Mouse (Mus musculus) intestine, postnatal 0 days (tissue): ENCODE results near the gene Klhdc3. TPM values are rescaled to one million over a fixed set of nuclear protein-coding genes. Genes with fewer than 3 reads are reported as not detected.

Experiments
- ATAC-seq: fragments of 200-750 bp; cut with Nextera tagmentation; 2 replicates; pipeline ENCODE4 v1.8.0; 2017; ENCODE audit warnings: mild to moderate bottlenecking, moderate TSS enrichment, moderate library complexity
- H3K27ac ChIP-seq: fragments of 300-500 bp; sonication (generic); 2 replicates; pipeline ENCODE4 v1.5.1; 2014; ENCODE audit warnings: mild to moderate bottlenecking, low read depth, low read length, moderate library complexity
- H3K27me3 ChIP-seq: fragments of 300-500 bp; sonication (generic); replicated peaks from 2 replicates; pipeline ENCODE4 v1.6.1; 2014; ENCODE audit warnings: low read length, mixed read lengths; ENCODE audit not compliant: control insufficient read depth, insufficient read depth
- H3K36me3 ChIP-seq: fragments of 300-500 bp; sonication (generic); 2 replicates; pipeline ENCODE4 v1.6.1; 2014; ENCODE audit warnings: mild to moderate bottlenecking, moderate library complexity; ENCODE audit not compliant: control insufficient read depth, insufficient read depth
- H3K4me1 ChIP-seq: fragments of 300-500 bp; sonication (generic); replicated peaks from 2 replicates; pipeline ENCODE4 v1.6.1; 2014; ENCODE audit warnings: antibody characterized with exemption, low read length, mixed read lengths; ENCODE audit not compliant: control insufficient read depth, insufficient read depth
- H3K4me2 ChIP-seq: fragments of 300-500 bp; sonication (generic); replicated peaks from 2 replicates; pipeline ENCODE4 v1.6.1; 2014; ENCODE audit warnings: low read depth, mild to moderate bottlenecking, moderate library complexity
- H3K4me3 ChIP-seq: fragments of 300-500 bp; sonication (generic); 2 replicates; pipeline ENCODE4 v1.5.1; 2014; ENCODE audit warnings: low read depth, low read length
- H3K9ac ChIP-seq: fragments of 300-500 bp; sonication (generic); 2 replicates; pipeline ENCODE4 v1.6.1; 2014; ENCODE audit warnings: mild to moderate bottlenecking, low read depth, low read length
- H3K9me3 ChIP-seq: fragments of 300-500 bp; sonication (generic); 2 replicates; pipeline ENCODE4 v1.6.1; 2016; ENCODE audit warnings: mixed run types; ENCODE audit not compliant: control insufficient read depth
- CTCF ChIP-seq: sonication (generic); IDR thresholded peaks from 2 replicates; pipeline ENCODE4 v1.5.1; 2016; ENCODE audit warnings: low read depth, mild to moderate bottlenecking, control low read depth, antibody characterized with exemption, moderate library complexity
- WGBS: fragments of 180-500 bp; shearing (Covaris S2); extraction: QIAGEN DNeasy Blood & Tissue Kit; methylation state at CpG from one replicate; pipeline ENCODE4 v1.1.7; 2014; 5-methylcytosine and 5-hydroxymethylcytosine counted together
- polyA plus RNA-seq: library from polyadenylated mRNA; unstranded; fragments of >200 nt; fragmentation: Nextera tagmentation; extraction: Ambion mirVana; gene quantifications from 2 replicates; pipeline ENCODE4 v1.2.1, GENCODE M21; 2015

Gene Klhdc3
- polyA plus RNA-seq, 1 experiment from 2014 or later = 94.2 TPM

DNA sequence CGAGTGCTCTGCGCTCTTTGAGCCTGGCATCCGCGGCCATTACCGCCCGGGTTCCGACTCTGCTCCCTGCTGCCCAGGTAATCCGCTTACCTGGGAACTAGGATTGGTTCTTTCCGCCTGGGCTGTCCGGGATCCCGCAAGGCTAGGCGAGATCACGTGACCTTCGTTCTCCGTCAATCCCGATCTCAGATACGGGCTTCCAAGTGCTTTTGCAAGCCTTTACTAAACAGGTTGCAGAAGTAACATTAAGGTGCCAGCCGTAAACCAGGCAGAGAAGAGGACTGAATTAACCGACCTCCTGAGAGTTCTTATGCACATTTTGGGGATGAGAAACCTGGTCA is 34.4 kb downstream of the Klhdc3 start:
- ATAC-seq = peak; percentile 26
- Histone ChIP-seq H3K27me3 (no peaks in the 10 kb centered on the region), H3K4me3 (peak overlapping the region; percentile 92), H3K27ac (peak overlapping the region; percentile 82), H3K4me1 (peaks cover 5% of the 10 kb centered on the region; the same call in 1 of the 2 replicates), H3K9me3 (no peaks in the 10 kb centered on the region), H3K4me2 (peak overlapping the region; percentile 92), H3K36me3 (peaks cover 24% of the 10 kb centered on the region), H3K9ac (peak overlapping the region; percentile 75)
- WGBS = under 1% methylated on average over 19 of the region's 19 CpGs
- no peak; the same call in 1 of the 2 replicates for TF ChIP-seq CTCF

- Histone ChIP-seq H3K4me3 (peak within 1 kb of the TSS; percentile 92), H3K36me3 (peaks cover 29% of the 10 kb centered on the region)
- ATAC-seq = peak; percentile 71
Measured at GRCm38 (mm10) chr17:46645561-46646321, 35.0 kb downstream of the Klhdc3 start, which contains the start of the genes Klc4 and Mrpl2. Gene Klc4, minus strand, starts transcription at chr17:46646022. Gene Mrpl2, plus strand, starts transcription at chr17:46646229.

GRCm38 (mm10) chr17:46644916-46645475 is 35.7 kb downstream of the Klhdc3 start:
- ATAC-seq = peak; percentile 83
- H3K36me3 ChIP-seq = peaks cover 35% of the 10 kb centered on the region
- H3K9me3 ChIP-seq = no peaks in the 10 kb centered on the region
- H3K4me3 ChIP-seq = peak overlapping the region; percentile 92
- TF ChIP-seq CTCF = no peak
- H3K4me2 ChIP-seq = peak overlapping the region; percentile 92
- peak overlapping the region; percentile 95 for H3K27ac ChIP-seq
- H3K9ac ChIP-seq = peak overlapping the region; percentile 78
- 1% methylated on average over 10 of the region's 11 CpGs for WGBS
- no peaks in the 10 kb centered on the region for H3K27me3 ChIP-seq
- peaks cover 5% of the 10 kb centered on the region; the same call in 1 of the 2 replicates for H3K4me1 ChIP-seq

More at GRCm38 (mm10) chr17:46645561-46646321, 35.0 kb downstream of the Klhdc3 start, which contains the start of the genes Klc4 and Mrpl2:
- H3K9me3 ChIP-seq = no peaks in the 10 kb centered on the region
- no peaks in the 10 kb centered on the region for H3K27me3 ChIP-seq
- peak within 1 kb of the TSS; percentile 92 for H3K4me2 ChIP-seq
- TF ChIP-seq CTCF = no peak
- WGBS = 0% methylated on average over 53 of the region's 53 CpGs
- peak within 1 kb of the TSS; percentile 95 for H3K27ac ChIP-seq
- H3K4me1 ChIP-seq = peaks cover 5% of the 10 kb centered on the region; the same call in 1 of the 2 replicates
- H3K9ac ChIP-seq = peak within 1 kb of the TSS; percentile 78

DNA sequence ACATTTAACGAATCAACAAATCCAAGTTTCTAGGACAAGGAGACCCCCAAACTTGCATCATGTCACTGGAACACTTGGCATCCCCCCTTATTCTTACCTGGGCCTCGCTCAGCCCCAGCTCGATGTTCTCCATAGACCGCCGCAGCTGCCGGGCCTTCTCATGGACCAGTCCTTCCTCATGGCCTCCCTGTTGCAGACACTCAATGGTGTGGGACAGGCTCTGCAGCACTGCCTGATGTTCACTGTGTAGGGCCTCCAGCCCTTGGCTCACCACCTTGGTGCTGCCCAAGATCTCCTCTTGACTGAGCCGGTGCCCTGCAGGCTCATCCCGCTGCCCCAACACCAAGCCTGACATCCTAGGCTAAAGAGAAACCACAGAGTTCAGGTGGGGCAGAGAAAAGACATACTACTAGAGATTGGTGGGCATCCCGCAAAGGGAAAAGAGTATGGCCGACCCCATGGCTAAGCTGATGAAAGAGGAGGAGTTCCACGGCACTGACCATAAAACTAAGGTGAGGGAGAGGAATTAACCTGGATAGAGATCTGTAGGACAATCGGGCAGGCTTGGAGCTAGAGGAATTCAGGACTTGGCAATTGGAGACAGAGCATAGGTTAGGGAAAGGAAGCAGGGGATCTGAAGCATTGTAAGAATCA is 36.4 kb downstream of the Klhdc3 start:
- peaks cover 42% of the 10 kb centered on the region for H3K36me3 ChIP-seq
- H3K4me1 ChIP-seq = 0 out of 2 replicates have a peak, but pooled peaks cover 5% of the 10 kb centered on the region
- peak overlapping the region; percentile 95 for H3K27ac ChIP-seq
- no peak for ATAC-seq
- H3K4me3 ChIP-seq = peak overlapping the region; percentile 92
- H3K27me3 ChIP-seq = no peaks in the 10 kb centered on the region
- 62% methylated on average over 12 of the region's 12 CpGs for WGBS
- peak overlapping the region; percentile 78; the same call in 1 of the 2 replicates for H3K9ac ChIP-seq
- no peaks in the 10 kb centered on the region for H3K9me3 ChIP-seq
- no peak for TF ChIP-seq CTCF
- peak overlapping the region; percentile 92 for H3K4me2 ChIP-seq

DNA sequence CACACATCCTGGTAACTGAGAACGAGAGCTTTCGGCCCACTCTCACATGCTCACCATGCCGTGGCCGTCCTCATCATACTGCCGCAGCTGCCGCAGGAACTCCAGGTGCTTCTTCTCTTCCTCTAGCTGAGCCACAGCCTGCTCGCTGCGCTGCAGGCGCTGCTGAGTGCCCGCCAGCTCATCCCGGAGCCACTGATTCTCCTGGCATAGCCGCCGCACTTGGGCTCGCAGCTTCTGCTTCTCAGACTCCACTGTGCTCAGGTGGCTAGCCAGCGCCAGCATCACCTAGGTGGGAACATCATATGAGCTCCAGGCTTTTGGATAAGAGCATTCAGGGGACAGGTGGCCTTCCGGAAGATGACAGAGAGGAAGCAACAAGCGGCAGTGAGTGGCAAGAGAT is 38.7 kb downstream of the Klhdc3 start:
- peaks cover 36% of the 10 kb centered on the region for H3K36me3 ChIP-seq
- H3K27ac ChIP-seq = no peak overlapping the region
- no peaks in the 10 kb centered on the region for H3K9me3 ChIP-seq
- WGBS = 87% methylated on average over 17 of the region's 17 CpGs
- no peak for ATAC-seq
- H3K9ac ChIP-seq = no peak overlapping the region
- no peaks in the 10 kb centered on the region for H3K27me3 ChIP-seq
- no peak overlapping the region for H3K4me3 ChIP-seq
- no peak for TF ChIP-seq CTCF
- 0 out of 2 replicates have a peak, but pooled peaks cover 3% of the 10 kb centered on the region for H3K4me1 ChIP-seq
- H3K4me2 ChIP-seq = no peak overlapping the region

DNA sequence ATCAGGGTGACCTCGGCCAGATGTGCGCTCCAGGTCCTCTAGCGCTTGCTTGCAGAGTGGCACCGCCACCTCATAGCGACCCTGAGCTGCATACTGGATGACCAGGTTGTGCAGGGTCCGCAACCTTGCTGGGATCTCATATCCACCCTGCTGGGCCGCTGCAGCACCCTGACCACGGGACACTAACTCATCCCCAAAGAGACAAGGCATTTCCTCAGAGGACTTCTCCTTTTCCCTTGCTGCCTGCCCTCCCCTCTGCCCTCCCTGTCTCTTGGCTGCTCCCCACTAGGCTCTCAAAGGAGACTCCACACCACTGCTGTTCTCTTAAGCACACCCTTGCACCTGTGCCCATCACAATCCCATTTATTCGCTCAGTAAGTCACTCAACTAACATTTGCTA is 40.8 kb downstream of the Klhdc3 start:
- H3K36me3 ChIP-seq = peaks cover 52% of the 10 kb centered on the region
- no peak overlapping the region for H3K4me2 ChIP-seq
- no peak overlapping the region for H3K9ac ChIP-seq
- no peak for TF ChIP-seq CTCF
- no peak for ATAC-seq
- H3K4me3 ChIP-seq = no peak overlapping the region
- H3K4me1 ChIP-seq = no peaks in the 10 kb centered on the region
- no peaks in the 10 kb centered on the region for H3K9me3 ChIP-seq
- no peaks in the 10 kb centered on the region for H3K27me3 ChIP-seq
- no peak overlapping the region for H3K27ac ChIP-seq
- 76% methylated on average over 9 of the region's 9 CpGs for WGBS
